Mouse (Mus musculus) intestine, embryonic 16.5 days (tissue): ENCODE measurements around the gene Ankrd33. TPM values are rescaled to one million over a fixed set of nuclear protein-coding genes. Genes with fewer than 3 reads are reported as not detected.

Experiments
- ATAC-seq: fragments of 200-750 bp; cut with Nextera tagmentation; 2 replicates; pipeline ENCODE4 v1.8.0; 2017; ENCODE audit warnings: moderate TSS enrichment, moderate library complexity
- H3K27ac ChIP-seq: fragments of 300-500 bp; sonication (generic); 2 replicates; pipeline ENCODE4 v1.5.1; 2014; ENCODE audit warnings: mild to moderate bottlenecking, low read length
- H3K27me3 ChIP-seq: fragments of 300-500 bp; sonication (generic); replicated peaks from 2 replicates; pipeline ENCODE4 v1.6.1; 2014; ENCODE audit warnings: low read length, control low read depth, mixed read lengths; ENCODE audit not compliant: control insufficient read depth, insufficient read depth
- H3K36me3 ChIP-seq: fragments of 300-500 bp; sonication (generic); 2 replicates; pipeline ENCODE4 v1.6.1; 2014; ENCODE audit warnings: low read length, control low read depth; ENCODE audit not compliant: control insufficient read depth, insufficient read depth
- H3K4me1 ChIP-seq: fragments of 300-500 bp; sonication (generic); 2 replicates; pipeline ENCODE4 v1.6.1; 2014; ENCODE audit warnings: low read length, control low read depth, mixed read lengths; ENCODE audit not compliant: control insufficient read depth, insufficient read depth
- H3K4me2 ChIP-seq: fragments of 300-500 bp; sonication (generic); 2 replicates; pipeline ENCODE4 v1.6.1; 2014; ENCODE audit warnings: low read depth, low read length, control low read depth
- H3K4me3 ChIP-seq: fragments of 300-500 bp; sonication (generic); 2 replicates; pipeline ENCODE4 v1.5.1; 2014; ENCODE audit warnings: mild to moderate bottlenecking, low read length
- H3K9ac ChIP-seq: fragments of 300-500 bp; sonication (generic); 2 replicates; pipeline ENCODE4 v1.6.1; 2014; ENCODE audit warnings: low read depth, low read length
- H3K9me3 ChIP-seq: fragments of 300-500 bp; sonication (generic); 2 replicates; pipeline ENCODE4 v1.6.1; 2016; ENCODE audit warnings: low read length, control low read depth; ENCODE audit not compliant: control insufficient read depth
- WGBS: fragments of 180-500 bp; shearing (Covaris S2); extraction: QIAGEN DNeasy Blood & Tissue Kit; methylation state at CpG from one replicate; pipeline ENCODE4 v1.1.7; 2014; 5-methylcytosine and 5-hydroxymethylcytosine counted together
- polyA plus RNA-seq: library from polyadenylated mRNA; unstranded; fragments of >200 nt; fragmentation: Nextera tagmentation; extraction: Ambion mirVana; gene quantifications from 2 replicates; pipeline ENCODE4 v1.2.1, GENCODE M21; 2015

Gene Ankrd33
- polyA plus RNA-seq, 1 experiment from 2014 or later: not detected

DNA sequence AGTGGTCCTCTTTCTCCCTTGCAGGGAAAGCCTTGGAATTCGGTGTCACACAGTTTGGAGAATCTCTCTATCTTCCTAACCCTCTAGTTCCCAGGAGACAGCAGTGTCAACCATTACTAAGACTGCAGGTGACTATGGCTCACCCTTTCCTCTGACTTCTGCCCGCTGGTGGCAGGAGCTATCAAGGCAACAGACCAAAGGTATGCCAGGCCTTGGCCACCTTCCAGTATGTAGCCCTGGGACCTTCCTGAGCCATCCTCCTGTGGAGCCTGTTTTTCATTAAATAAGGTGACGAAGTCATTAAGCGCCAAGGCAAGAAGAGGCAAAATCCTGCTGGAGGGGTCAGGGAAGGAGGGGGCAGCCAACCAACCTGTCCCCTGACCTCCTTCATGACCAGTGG, 40.4 kb upstream of the Ankrd33 start:
- Histone ChIP-seq H3K4me3 (no peak overlapping the region), H3K27ac (no peak overlapping the region), H3K36me3 (no peaks in the 10 kb centered on the region), H3K4me1 (peaks cover 32% of the 10 kb centered on the region), H3K9ac (no peak overlapping the region), H3K4me2 (no peak overlapping the region), H3K27me3 (no peaks in the 10 kb centered on the region), H3K9me3 (no peaks in the 10 kb centered on the region)
- ATAC-seq: no peak
- WGBS: 79% methylated on average over 4 of the region's 4 CpGs

DNA sequence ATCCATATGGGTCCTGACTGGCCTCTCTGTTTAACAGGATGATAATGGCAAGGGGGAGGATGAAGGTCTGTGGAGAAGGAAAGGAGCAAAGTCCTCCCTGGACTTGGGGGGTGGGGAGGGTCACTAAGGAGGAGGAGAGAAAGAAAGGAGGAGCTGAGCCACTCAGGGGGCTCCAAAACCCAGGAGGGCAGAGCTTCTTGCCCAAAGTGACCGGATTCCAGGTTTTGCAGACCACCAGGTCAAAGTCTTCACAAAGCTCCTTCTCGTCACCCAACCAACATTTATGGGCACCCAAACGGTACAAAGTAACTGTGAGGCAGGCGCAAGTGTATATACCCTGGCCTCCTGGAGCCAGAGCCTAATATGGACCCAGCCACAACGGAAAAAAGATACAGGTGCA, 39.9 kb upstream of the Ankrd33 start:
- Histone ChIP-seq H3K9ac (0 out of 2 replicates have a peak overlapping the region, but pooled peaks have one; percentile 1), H3K36me3 (no peaks in the 10 kb centered on the region), H3K4me3 (no peak overlapping the region), H3K4me1 (peaks cover 27% of the 10 kb centered on the region), H3K4me2 (no peak overlapping the region), H3K27me3 (no peaks in the 10 kb centered on the region), H3K27ac (no peak overlapping the region), H3K9me3 (no peaks in the 10 kb centered on the region)
- ATAC-seq: no peak
- 50% methylated on average over 5 of the region's 5 CpGs for WGBS

DNA sequence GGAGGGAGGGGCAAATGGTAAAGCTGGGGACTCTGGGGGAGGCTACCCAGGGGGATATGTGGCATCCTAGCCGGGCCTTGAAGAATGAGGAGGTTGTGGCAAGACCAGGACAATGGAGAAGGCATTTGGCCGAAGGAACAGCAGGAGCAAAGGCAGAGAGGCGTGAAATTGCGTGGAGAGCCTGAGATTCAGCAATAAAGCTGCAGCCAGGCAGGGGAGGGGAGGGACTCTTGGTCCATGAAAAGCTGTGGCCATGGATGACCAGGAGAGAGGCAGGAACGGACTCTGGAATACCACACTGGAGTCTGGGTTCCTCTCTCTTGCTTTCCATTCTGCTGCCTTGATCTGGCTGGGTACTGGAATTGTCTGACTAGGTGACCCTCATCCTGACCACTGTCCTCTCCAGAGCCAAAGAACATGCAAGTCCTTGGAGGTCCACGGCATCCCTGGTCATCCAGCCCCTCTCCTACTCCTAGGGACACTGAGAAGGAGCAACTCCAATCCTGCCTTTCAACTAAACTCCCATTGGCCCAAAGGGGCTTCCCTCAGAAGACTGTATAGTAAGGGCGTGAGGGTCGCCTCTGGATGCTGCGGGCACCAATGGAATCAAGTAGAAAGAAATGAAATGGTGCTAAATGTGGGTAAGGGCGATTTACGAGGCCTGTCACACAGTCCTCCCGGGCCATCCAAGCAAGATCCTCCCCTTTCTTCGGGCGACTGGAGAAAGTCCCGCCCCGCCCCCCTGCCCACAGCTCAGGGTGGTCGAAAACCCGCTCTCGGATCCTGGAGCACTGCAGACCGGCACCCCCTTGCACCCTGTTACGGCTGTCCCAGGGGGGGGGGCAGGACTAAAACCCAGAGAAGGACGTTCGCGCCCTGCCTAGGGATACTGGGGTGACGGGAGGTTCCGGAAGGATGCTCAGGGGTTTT, 39.2 kb upstream of the Ankrd33 start:
- Histone ChIP-seq H3K27me3 (no peaks in the 10 kb centered on the region), H3K36me3 (no peaks in the 10 kb centered on the region), H3K4me2 (peak overlapping the region; percentile 86)

DNA sequence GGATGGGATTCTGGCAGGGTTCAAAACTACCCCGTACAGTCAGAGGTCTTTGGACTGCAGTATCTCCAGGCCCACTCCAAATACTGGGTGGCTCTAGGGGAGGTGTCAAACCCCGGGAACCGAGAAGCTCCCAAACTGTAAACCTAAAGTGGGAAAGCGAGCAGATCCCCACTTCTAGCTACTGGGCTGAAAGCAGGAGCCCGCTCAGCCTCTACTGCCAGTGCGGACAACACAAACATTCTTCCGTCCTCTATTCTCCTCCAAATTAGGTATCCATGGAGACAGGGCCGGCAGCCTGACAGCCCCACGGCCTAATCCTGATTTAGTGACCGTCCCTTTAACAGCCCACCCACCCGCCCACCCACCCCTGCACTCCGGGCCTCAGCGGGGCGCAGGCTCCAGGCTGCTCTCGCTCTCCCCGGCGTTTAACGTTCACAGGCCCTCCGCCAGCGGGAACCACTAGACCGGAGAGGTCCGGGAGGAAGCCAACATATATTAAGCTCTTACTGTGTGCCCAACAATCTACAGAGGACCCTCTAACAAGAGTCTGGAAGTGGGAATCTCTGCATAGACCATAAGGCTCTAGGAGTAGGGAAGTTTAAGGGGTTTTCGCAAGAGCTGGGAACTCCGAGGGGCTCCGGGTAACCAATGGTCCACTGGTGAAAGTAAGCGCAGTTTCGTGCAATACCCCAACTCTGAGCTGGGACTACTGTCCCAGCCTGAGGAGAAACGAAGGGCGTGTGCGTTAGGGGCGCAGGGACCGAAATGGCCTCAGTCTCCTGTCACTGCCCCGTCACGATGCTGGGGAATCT, 38.3 kb upstream of the Ankrd33 start:
- Histone ChIP-seq H3K4me3 (peak overlapping the region; percentile 77), H3K27me3 (no peaks in the 10 kb centered on the region), H3K27ac (peak overlapping the region; percentile 86), H3K9me3 (no peaks in the 10 kb centered on the region), H3K9ac (peak overlapping the region; percentile 88), H3K36me3 (no peaks in the 10 kb centered on the region), H3K4me2 (peak overlapping the region; percentile 86), H3K4me1 (peaks cover 31% of the 10 kb centered on the region)
- WGBS: 10% methylated on average over 34 of the region's 34 CpGs
- no peak for ATAC-seq

More for the DNA sequence above, 39.2 kb upstream of the Ankrd33 start:
- H3K27ac ChIP-seq: no peak overlapping the region
- H3K4me1 ChIP-seq: peaks cover 27% of the 10 kb centered on the region
- H3K9ac ChIP-seq: peak overlapping the region; percentile 88
- no peaks in the 10 kb centered on the region for H3K9me3 ChIP-seq
- peak overlapping the region; percentile 77 for H3K4me3 ChIP-seq
- ATAC-seq: no peak
- WGBS: 22% methylated on average over 26 of the region's 26 CpGs

DNA sequence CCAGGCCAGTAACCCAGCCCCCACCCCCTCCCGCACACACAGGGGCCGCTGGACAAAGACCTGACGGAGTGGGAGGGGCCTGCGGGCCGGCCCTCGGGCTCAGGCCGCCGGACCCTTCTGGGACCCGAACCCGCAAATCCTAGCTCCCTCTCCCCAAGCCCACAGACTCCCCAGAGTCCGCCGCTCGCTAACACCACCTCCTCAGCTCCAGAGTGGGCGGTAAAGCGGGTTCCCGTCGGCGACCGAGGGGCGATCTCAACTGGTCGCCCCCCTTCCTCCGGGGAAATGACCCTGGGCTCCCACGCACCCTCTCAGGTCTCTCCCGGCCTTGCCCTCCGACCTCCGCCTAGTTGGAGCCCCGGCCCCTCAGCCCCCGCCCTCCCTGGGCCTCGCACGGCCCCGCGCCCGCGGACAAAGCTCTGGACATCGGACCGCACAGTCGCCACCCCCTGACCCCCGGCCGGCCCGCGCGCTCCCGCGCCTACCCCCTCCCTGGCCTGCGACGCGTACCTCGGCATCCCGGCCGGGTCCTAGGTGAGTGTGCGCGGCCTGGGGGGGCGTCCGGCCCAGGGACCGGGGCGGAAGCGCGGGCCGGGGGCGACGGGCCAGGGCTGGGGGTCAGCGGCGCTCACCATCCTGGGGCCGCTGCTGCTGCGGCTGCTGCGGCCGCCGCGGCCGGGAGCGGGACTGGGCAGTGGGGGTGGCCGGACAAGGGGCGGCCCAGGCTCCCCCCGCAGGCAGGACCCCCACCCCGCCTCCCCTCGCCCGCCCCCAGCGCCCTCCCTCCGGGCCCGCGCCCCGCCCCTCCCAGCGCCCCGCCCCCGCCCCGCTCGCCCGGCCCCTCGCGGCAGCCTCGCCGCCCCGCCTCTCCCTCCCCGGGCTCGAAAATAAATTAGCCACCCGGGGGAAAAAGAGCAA, 37.5 kb upstream of the Ankrd33 start, which contains the start of gene Fignl2:
Gene Fignl2, minus strand, starts transcription at position 755 of the 918 bp plus-strand sequence.
- peak; percentile 61 for ATAC-seq
- no peaks in the 10 kb centered on the region for H3K36me3 ChIP-seq
- no peaks in the 10 kb centered on the region for H3K27me3 ChIP-seq
- no peaks in the 10 kb centered on the region for H3K9me3 ChIP-seq
- H3K4me2 ChIP-seq: peak within 1 kb of the TSS; percentile 86
- peak within 1 kb of the TSS; percentile 88 for H3K9ac ChIP-seq
- H3K4me3 ChIP-seq: peak within 1 kb of the TSS; percentile 77
- H3K4me1 ChIP-seq: peaks cover 34% of the 10 kb centered on the region
- peak within 1 kb of the TSS; percentile 86 for H3K27ac ChIP-seq
- under 1% methylated on average over 62 of the region's 96 CpGs for WGBS

DNA sequence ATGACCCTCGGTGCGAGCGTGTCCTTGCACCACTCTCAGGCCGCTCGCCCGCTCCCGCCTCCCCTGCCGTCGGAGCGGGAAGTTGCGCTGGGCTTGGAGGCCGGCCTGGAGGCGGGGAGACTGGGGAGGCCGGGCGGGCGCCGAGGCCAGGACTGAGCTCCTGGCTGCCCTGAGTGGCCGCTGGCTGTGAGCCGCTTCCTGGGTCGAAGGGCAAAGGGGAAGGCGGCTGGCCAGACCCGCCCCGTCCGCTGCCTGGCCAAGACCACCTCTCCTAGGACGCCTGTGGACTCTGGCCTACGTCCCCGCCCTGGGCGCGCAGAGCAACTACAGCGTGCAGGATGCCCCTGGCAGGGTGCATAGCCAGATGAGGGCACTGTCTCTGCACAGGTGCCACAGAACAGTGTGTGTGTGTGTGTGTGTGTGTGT, 36.8 kb upstream of the Ankrd33 start:
- no peaks in the 10 kb centered on the region for H3K36me3 ChIP-seq
- peak; percentile 89 for ATAC-seq
- H3K9ac ChIP-seq: peak overlapping the region; percentile 88
- 1% methylated on average over 30 of the region's 30 CpGs for WGBS
- no peaks in the 10 kb centered on the region for H3K27me3 ChIP-seq
- no peaks in the 10 kb centered on the region for H3K9me3 ChIP-seq
- H3K4me1 ChIP-seq: peaks cover 34% of the 10 kb centered on the region
- peak overlapping the region; percentile 86 for H3K27ac ChIP-seq
- peak overlapping the region; percentile 77 for H3K4me3 ChIP-seq
- H3K4me2 ChIP-seq: peak overlapping the region; percentile 86

DNA sequence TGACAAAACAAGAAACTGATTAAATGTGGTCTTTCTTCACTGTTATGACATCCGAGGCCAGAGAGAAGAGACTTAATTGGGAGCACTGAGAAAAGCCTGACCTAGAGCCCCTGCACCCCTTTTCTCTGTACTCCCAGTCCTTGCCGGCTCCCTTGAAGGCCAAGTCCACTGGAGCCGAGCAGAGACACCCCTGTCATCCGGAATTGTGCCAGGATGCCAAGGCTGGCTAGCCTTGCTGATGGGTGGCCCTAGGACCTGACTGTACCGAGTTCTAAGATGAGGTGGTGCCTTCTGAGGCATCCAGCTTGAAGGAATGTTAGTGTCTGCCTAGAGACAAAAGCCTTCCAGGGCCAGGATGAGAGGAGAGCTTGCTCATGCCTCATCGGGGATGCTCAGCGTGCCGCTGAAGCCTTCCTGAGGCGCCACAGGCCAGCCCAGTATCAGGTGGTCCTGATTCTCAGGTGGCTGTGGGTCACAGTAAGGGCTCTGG, 35.5 kb upstream of the Ankrd33 start:
- H3K9me3 ChIP-seq: no peaks in the 10 kb centered on the region
- no peak overlapping the region for H3K4me3 ChIP-seq
- no peak for ATAC-seq
- no peak overlapping the region for H3K4me2 ChIP-seq
- no peaks in the 10 kb centered on the region for H3K27me3 ChIP-seq
- H3K9ac ChIP-seq: no peak overlapping the region
- no peak overlapping the region for H3K27ac ChIP-seq
- H3K36me3 ChIP-seq: no peaks in the 10 kb centered on the region
- WGBS: 84% methylated on average over 9 of the region's 9 CpGs
- peaks cover 33% of the 10 kb centered on the region for H3K4me1 ChIP-seq

DNA sequence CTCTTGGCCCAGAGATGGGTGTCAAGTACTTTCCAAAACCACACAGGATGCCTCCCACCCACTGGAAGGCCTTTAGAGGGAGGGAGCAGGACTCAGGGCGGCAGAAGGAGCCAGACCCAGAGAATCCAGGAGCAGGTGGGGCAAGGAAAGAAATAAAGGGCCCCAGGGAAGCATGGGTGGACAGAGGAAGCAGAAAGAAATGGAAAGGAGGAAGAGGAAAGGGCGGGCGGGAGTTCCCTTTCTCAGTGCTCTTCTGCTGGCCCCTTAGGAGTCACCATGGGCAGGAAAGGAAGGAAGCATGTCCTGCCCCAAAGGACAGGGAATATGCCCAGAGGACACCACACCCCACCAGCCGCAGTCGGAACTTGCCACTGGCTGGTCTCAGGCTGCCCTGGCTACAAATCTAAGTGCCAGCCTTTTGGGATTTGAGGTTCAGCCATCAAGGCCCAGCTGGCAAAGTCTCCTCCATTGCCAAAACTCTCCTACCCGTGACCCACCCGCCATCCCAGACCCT, 34.5 kb upstream of the Ankrd33 start:
- H3K9ac ChIP-seq: no peak overlapping the region
- ATAC-seq: no peak
- H3K9me3 ChIP-seq: no peaks in the 10 kb centered on the region
- H3K4me3 ChIP-seq: no peak overlapping the region
- no peaks in the 10 kb centered on the region for H3K27me3 ChIP-seq
- H3K36me3 ChIP-seq: no peaks in the 10 kb centered on the region
- H3K27ac ChIP-seq: no peak overlapping the region
- WGBS: 81% methylated on average over 7 of the region's 7 CpGs
- peaks cover 23% of the 10 kb centered on the region for H3K4me1 ChIP-seq
- H3K4me2 ChIP-seq: no peak overlapping the region
